Mouse (Mus musculus) intestine, postnatal 0 days (tissue): ENCODE data around the gene Zdhhc5. TPM values are rescaled to one million over a fixed set of nuclear protein-coding genes. Genes with fewer than 3 reads are reported as not detected.
"Not testable (repeated sequence)": the region's sequence is repeated elsewhere in the genome, so short reads cannot be mapped to it uniquely, and the experiment has no call there.

Experiments
- ATAC-seq: fragments of 200-750 bp; cut with Nextera tagmentation; 2 replicates; pipeline ENCODE4 v1.8.0; 2017; ENCODE audit warnings: mild to moderate bottlenecking, moderate TSS enrichment, moderate library complexity
- H3K27ac ChIP-seq: fragments of 300-500 bp; sonication (generic); 2 replicates; pipeline ENCODE4 v1.5.1; 2014; ENCODE audit warnings: mild to moderate bottlenecking, low read depth, low read length, moderate library complexity
- H3K27me3 ChIP-seq: fragments of 300-500 bp; sonication (generic); replicated peaks from 2 replicates; pipeline ENCODE4 v1.6.1; 2014; ENCODE audit warnings: low read length, mixed read lengths; ENCODE audit not compliant: control insufficient read depth, insufficient read depth
- H3K36me3 ChIP-seq: fragments of 300-500 bp; sonication (generic); 2 replicates; pipeline ENCODE4 v1.6.1; 2014; ENCODE audit warnings: mild to moderate bottlenecking, moderate library complexity; ENCODE audit not compliant: control insufficient read depth, insufficient read depth
- H3K4me1 ChIP-seq: fragments of 300-500 bp; sonication (generic); replicated peaks from 2 replicates; pipeline ENCODE4 v1.6.1; 2014; ENCODE audit warnings: antibody characterized with exemption, low read length, mixed read lengths; ENCODE audit not compliant: control insufficient read depth, insufficient read depth
- H3K4me2 ChIP-seq: fragments of 300-500 bp; sonication (generic); replicated peaks from 2 replicates; pipeline ENCODE4 v1.6.1; 2014; ENCODE audit warnings: low read depth, mild to moderate bottlenecking, moderate library complexity
- H3K4me3 ChIP-seq: fragments of 300-500 bp; sonication (generic); 2 replicates; pipeline ENCODE4 v1.5.1; 2014; ENCODE audit warnings: low read depth, low read length
- H3K9ac ChIP-seq: fragments of 300-500 bp; sonication (generic); 2 replicates; pipeline ENCODE4 v1.6.1; 2014; ENCODE audit warnings: mild to moderate bottlenecking, low read depth, low read length
- H3K9me3 ChIP-seq: fragments of 300-500 bp; sonication (generic); 2 replicates; pipeline ENCODE4 v1.6.1; 2016; ENCODE audit warnings: mixed run types; ENCODE audit not compliant: control insufficient read depth
- CTCF ChIP-seq: sonication (generic); IDR thresholded peaks from 2 replicates; pipeline ENCODE4 v1.5.1; 2016; ENCODE audit warnings: low read depth, mild to moderate bottlenecking, control low read depth, antibody characterized with exemption, moderate library complexity
- WGBS: fragments of 180-500 bp; shearing (Covaris S2); extraction: QIAGEN DNeasy Blood & Tissue Kit; methylation state at CpG from one replicate; pipeline ENCODE4 v1.1.7; 2014; 5-methylcytosine and 5-hydroxymethylcytosine counted together
- polyA plus RNA-seq: library from polyadenylated mRNA; unstranded; fragments of >200 nt; fragmentation: Nextera tagmentation; extraction: Ambion mirVana; gene quantifications from 2 replicates; pipeline ENCODE4 v1.2.1, GENCODE M21; 2015

Gene Zdhhc5
- polyA plus RNA-seq, 1 experiment from 2014 or later: 27.6 TPM

DNA sequence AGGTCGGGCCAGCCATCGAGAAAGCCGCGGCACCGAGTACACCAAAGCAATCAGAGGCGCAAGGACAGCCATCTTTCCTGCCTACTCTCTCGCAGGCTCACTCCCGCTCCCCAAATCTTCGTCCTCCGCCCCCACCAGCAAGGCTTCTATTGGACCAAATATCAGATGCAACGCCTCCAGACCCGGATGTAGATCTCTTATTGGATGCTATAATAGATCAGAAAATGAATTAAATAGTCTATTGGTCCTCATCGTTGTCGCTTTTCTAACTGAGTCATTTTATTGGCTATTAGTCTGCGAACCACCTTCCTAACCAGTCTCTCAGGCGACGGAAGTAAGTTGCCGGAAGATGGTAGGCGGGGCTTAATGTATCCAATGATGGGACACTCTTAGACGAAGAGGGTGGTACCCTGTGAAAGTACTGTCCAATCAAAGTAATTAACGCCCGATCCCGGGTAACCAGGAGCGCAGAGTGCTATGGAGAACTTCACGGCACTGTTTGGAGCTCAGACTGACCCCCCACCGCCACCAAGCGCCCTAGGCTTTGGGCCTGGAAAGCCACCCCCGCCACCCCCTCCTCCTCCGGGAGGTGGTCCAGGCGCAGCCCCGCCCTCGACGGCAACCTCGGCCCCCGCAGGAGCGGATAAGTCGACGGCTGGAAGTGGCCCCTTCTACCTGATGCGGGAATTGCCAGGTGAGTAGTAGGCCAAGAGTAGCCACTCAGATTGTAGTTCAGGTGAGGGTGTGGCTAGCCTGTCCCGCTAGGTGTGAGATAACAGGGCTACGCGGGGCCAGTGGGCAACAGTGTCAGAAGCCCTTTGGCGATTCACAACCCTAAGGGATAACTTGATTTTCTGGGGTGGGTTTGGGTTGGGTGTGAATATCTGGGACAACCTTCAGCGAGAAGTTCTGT, 36.8 kb downstream of the Zdhhc5 start, which contains the start of the genes Gm28635 and Med19:
Gene Gm28635, minus strand, starts transcription at position 74 of the 913 bp plus-strand sequence.
Gene Med19, plus strand, starts transcription at position 435 of the 913 bp plus-strand sequence.
- TF ChIP-seq CTCF: no peak; the same call in 1 of the 2 replicates
- H3K36me3 ChIP-seq: peaks cover 17% of the 10 kb centered on the region; the same call in 1 of the 2 replicates
- peak; percentile 100 for ATAC-seq
- WGBS: under 1% methylated on average over 44 of the region's 44 CpGs
- peak within 1 kb of the TSS; percentile 62 for H3K9ac ChIP-seq
- H3K4me2 ChIP-seq: peak within 1 kb of the TSS; percentile 77
- H3K4me1 ChIP-seq: no peaks in the 10 kb centered on the region; the same call in 1 of the 2 replicates
- peak within 1 kb of the TSS; percentile 68 for H3K27ac ChIP-seq
- no peaks in the 10 kb centered on the region for H3K9me3 ChIP-seq
- H3K27me3 ChIP-seq: no peaks in the 10 kb centered on the region
- peak within 1 kb of the TSS; percentile 74 for H3K4me3 ChIP-seq

GRCm38 (mm10) chr2:84677270-84677967, 37.6 kb downstream of the Zdhhc5 start:
- H3K27me3 ChIP-seq: no peaks in the 10 kb centered on the region
- ATAC-seq: peak; percentile 29; the same call in 1 of the 2 replicates
- no peaks in the 10 kb centered on the region for H3K9me3 ChIP-seq
- peak; percentile 72 for TF ChIP-seq CTCF
- no peaks in the 10 kb centered on the region; the same call in 1 of the 2 replicates for H3K4me1 ChIP-seq
- WGBS: 4% methylated on average over 22 of the region's 22 CpGs
- H3K9ac ChIP-seq: peak overlapping the region; percentile 38
- peak overlapping the region; percentile 77 for H3K4me2 ChIP-seq
- peak overlapping the region; percentile 46 for H3K27ac ChIP-seq
- H3K4me3 ChIP-seq: peak overlapping the region; percentile 74
- H3K36me3 ChIP-seq: peaks cover 21% of the 10 kb centered on the region; the same call in 1 of the 2 replicates

DNA sequence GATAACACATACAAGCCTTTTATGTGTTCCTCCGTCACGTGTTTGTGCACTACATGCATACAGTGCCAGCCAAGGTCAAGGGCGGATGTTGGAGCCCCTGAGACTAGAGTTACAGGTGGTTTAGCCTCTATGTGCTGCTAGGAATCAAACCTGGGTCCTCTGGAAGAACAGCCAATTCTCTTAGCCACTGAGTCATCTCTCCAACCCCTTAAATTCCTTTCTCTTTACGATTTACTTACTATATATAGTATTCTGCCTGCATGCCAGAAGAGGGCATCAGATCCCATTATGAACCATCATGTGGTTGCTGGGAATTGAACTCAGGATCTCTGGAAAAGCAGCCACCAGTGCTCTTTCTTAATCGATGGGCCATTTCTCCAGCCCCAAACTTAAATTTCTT, 43.4 kb downstream of the Zdhhc5 start:
- not testable (repeated sequence) for H3K4me2 ChIP-seq, H3K4me3 ChIP-seq, H3K9ac ChIP-seq, H3K9me3 ChIP-seq, H3K27me3 ChIP-seq, ATAC-seq, H3K27ac ChIP-seq, H3K4me1 ChIP-seq
- H3K36me3 ChIP-seq: peaks cover 21% of the 10 kb centered on the region; the same call in 1 of the 2 replicates
- 63% methylated on average over 4 of the region's 5 CpGs for WGBS

GRCm38 (mm10) chr2:84670569-84670933, 44.4 kb downstream of the Zdhhc5 start, which contains the start of gene Selenoh:
Gene Selenoh, minus strand, starts transcription at chr2:84670770.
- TF ChIP-seq CTCF: no peak

GRCm38 (mm10) chr2:84669828-84670568, 45.0 kb downstream of the Zdhhc5 start:
- 3% methylated on average over 38 of the region's 39 CpGs for WGBS

More at GRCm38 (mm10) chr2:84670569-84670933, 44.4 kb downstream of the Zdhhc5 start, which contains the start of gene Selenoh:
- Histone ChIP-seq H3K4me2 (peak within 1 kb of the TSS; percentile 90), H3K9ac (peak within 1 kb of the TSS; percentile 86), H3K27me3 (no peaks in the 10 kb centered on the region), H3K27ac (peak within 1 kb of the TSS; percentile 24), H3K36me3 (peaks cover 21% of the 10 kb centered on the region; the same call in 1 of the 2 replicates), H3K9me3 (no peaks in the 10 kb centered on the region), H3K4me3 (peak within 1 kb of the TSS; percentile 93), H3K4me1 (no peaks in the 10 kb centered on the region)
- WGBS: 1% methylated on average over 20 of the region's 20 CpGs
- ATAC-seq: peak; percentile 92

More at GRCm38 (mm10) chr2:84669828-84670568, 45.0 kb downstream of the Zdhhc5 start:
- Histone ChIP-seq H3K27me3 (no peaks in the 10 kb centered on the region), H3K9ac (peak overlapping the region; percentile 86), H3K9me3 (no peaks in the 10 kb centered on the region), H3K4me2 (peak overlapping the region; percentile 90), H3K36me3 (peaks cover 20% of the 10 kb centered on the region; the same call in 1 of the 2 replicates), H3K4me3 (peak overlapping the region; percentile 93), H3K27ac (peak overlapping the region; percentile 24; the same call in 1 of the 2 replicates), H3K4me1 (no peaks in the 10 kb centered on the region)
- TF ChIP-seq CTCF: no peak
- ATAC-seq: peak; percentile 71
